Mouse (Mus musculus): Measurements from ENCODE around the gene Tusc2. TPM values are rescaled to one million over a fixed set of nuclear protein-coding genes. Genes with fewer than 3 reads are reported as not detected.

Gene Tusc2
- total and polyA plus RNA-seq, 3 experiments, result 31.7 to 45.8 (median 39.1) TPM

- WGBS, result 74% methylated on average over 4 of the region's 4 CpGs
- TF ChIP-seq POLR2A (IDR thresholded peaks at IDR 0.05; ENCODE audit: insufficient read depth, low read depth, low read length), result no peak
- no peak for TF ChIP-seq EP300 (IDR thresholded peaks at IDR 0.05; ENCODE audit: insufficient read depth, low read depth, low read length)
- no peak for TF ChIP-seq CTCF (IDR thresholded peaks at IDR 0.05)
- Histone ChIP-seq H3K27ac (peak overlapping the region; percentile 95), H3K79me2 (replicated peaks; ENCODE audit: control insufficient read depth, insufficient read depth, low read length) (no peaks in the 10 kb centered on the region), H3K9ac (ENCODE audit: low read depth, low read length) (no peak overlapping the region; the same call in 1 of the 2 replicates), H3K36me3 (ENCODE audit: control insufficient read depth, insufficient read depth, low read length) (no peaks in the 10 kb centered on the region), H3K4me1 (ENCODE audit: control insufficient read depth, insufficient read depth, low read length) (peaks cover 13% of the 10 kb centered on the region), H3K27me3 (ENCODE audit: control insufficient read depth, insufficient read depth, low read length) (no peaks in the 10 kb centered on the region), H3K4me3 (no peak overlapping the region)
- DNase-seq, result no peak
- intact Hi-C loops (cut with DNase I), result no loop called here
Measured at GRCm38 (mm10) chr9:107581584-107581983, 18.5 kb downstream of the Tusc2 start.

- intact Hi-C loops (cut with DNase I), result no loop called here
- Histone ChIP-seq H3K9ac (ENCODE audit: low read depth, low read length) (no peak overlapping the region), H3K36me3 (ENCODE audit: control insufficient read depth, insufficient read depth, low read length) (no peaks in the 10 kb centered on the region), H3K27me3 (ENCODE audit: control insufficient read depth, insufficient read depth, low read length) (no peaks in the 10 kb centered on the region), H3K4me1 (ENCODE audit: control insufficient read depth, insufficient read depth, low read length) (peaks cover 9% of the 10 kb centered on the region), H3K4me3 (no peak overlapping the region), H3K27ac (no peak overlapping the region), H3K79me2 (replicated peaks; ENCODE audit: control insufficient read depth, insufficient read depth, low read length) (no peaks in the 10 kb centered on the region)
- WGBS, result 90% methylated on average over 7 of the region's 7 CpGs
- TF ChIP-seq POLR2A (IDR thresholded peaks at IDR 0.05; ENCODE audit: insufficient read depth, low read depth, low read length) (no peak), CTCF (IDR thresholded peaks at IDR 0.05) (no peak), EP300 (IDR thresholded peaks at IDR 0.05; ENCODE audit: insufficient read depth, low read depth, low read length) (no peak)
- DNase-seq, result no peak
Measured at GRCm38 (mm10) chr9:107582509-107583062, 19.5 kb downstream of the Tusc2 start.

- Histone ChIP-seq H3K9ac (ENCODE audit: low read depth, low read length) (no peak overlapping the region), H3K36me3 (ENCODE audit: control insufficient read depth, insufficient read depth, low read length) (no peaks in the 10 kb centered on the region), H3K27ac (no peak overlapping the region), H3K79me2 (replicated peaks; ENCODE audit: control insufficient read depth, insufficient read depth, low read length) (no peaks in the 10 kb centered on the region), H3K27me3 (ENCODE audit: control insufficient read depth, insufficient read depth, low read length) (no peaks in the 10 kb centered on the region), H3K4me3 (no peak overlapping the region), H3K4me1 (ENCODE audit: control insufficient read depth, insufficient read depth, low read length) (peaks cover 9% of the 10 kb centered on the region)
- no peak for DNase-seq
- intact Hi-C loops (cut with DNase I), result no loop called here
- TF ChIP-seq CTCF (IDR thresholded peaks at IDR 0.05) (no peak), EP300 (IDR thresholded peaks at IDR 0.05; ENCODE audit: insufficient read depth, low read depth, low read length) (no peak), POLR2A (IDR thresholded peaks at IDR 0.05; ENCODE audit: insufficient read depth, low read depth, low read length) (no peak)
- 92% methylated on average over 14 of the region's 14 CpGs for WGBS
Measured at GRCm38 (mm10) chr9:107583174-107583573, 20.1 kb downstream of the Tusc2 start.

GRCm38 (mm10) chr9:107586504-107586903, 23.4 kb downstream of the Tusc2 start:
- H3K4me1 ChIP-seq (ENCODE audit: control insufficient read depth, insufficient read depth, low read length), result no peaks in the 10 kb centered on the region; the same call in none of the 2 replicates
- no peak overlapping the region for H3K9ac ChIP-seq (ENCODE audit: low read depth, low read length)
- no peaks in the 10 kb centered on the region for H3K36me3 ChIP-seq (ENCODE audit: control insufficient read depth, insufficient read depth, low read length)
- 79% methylated on average over 5 of the region's 5 CpGs for WGBS
- H3K79me2 ChIP-seq (replicated peaks; ENCODE audit: control insufficient read depth, insufficient read depth, low read length), result no peaks in the 10 kb centered on the region
- no peak for TF ChIP-seq CTCF (IDR thresholded peaks at IDR 0.05)
- no peak overlapping the region for H3K4me3 ChIP-seq
- H3K27ac ChIP-seq, result no peak overlapping the region
- no peak for DNase-seq
- H3K27me3 ChIP-seq (ENCODE audit: control insufficient read depth, insufficient read depth, low read length), result no peaks in the 10 kb centered on the region
- intact Hi-C loops (cut with DNase I), result no loop called here

- no peaks in the 10 kb centered on the region; the same call in 1 of the 2 replicates for H3K4me1 ChIP-seq (ENCODE audit: control insufficient read depth, insufficient read depth, low read length)
- H3K27ac ChIP-seq, result peak within 1 kb of the TSS; percentile 79
- H3K36me3 ChIP-seq (ENCODE audit: control insufficient read depth, insufficient read depth, low read length), result no peaks in the 10 kb centered on the region
- H3K27me3 ChIP-seq (ENCODE audit: control insufficient read depth, insufficient read depth, low read length), result no peaks in the 10 kb centered on the region
- H3K79me2 ChIP-seq (replicated peaks; ENCODE audit: control insufficient read depth, insufficient read depth, low read length), result no peaks in the 10 kb centered on the region
- peak; percentile 95 to 99 for DNase-seq
- peak within 1 kb of the TSS; percentile 84 for H3K4me3 ChIP-seq
- intact Hi-C loops (cut with DNase I), result no loop called here
- TF ChIP-seq POLR2A (IDR thresholded peaks at IDR 0.05; ENCODE audit: insufficient read depth, low read depth, low read length) (peak; percentile 71), EP300 (IDR thresholded peaks at IDR 0.05; ENCODE audit: insufficient read depth, low read depth, low read length) (peak; percentile 80), CTCF (IDR thresholded peaks at IDR 0.05) (no peak)
- H3K9ac ChIP-seq (ENCODE audit: low read depth, low read length), result peak within 1 kb of the TSS; percentile 64
- 9% methylated on average over 46 of the region's 46 CpGs for WGBS
Measured at GRCm38 (mm10) chr9:107586974-107587832, 24.1 kb downstream of the Tusc2 start, which contains the start of gene Ifrd2. Gene Ifrd2 (plus strand): TSS chr9:107587642.

All from heart, adult 2 months (tissue).